Mouse (Mus musculus): ENCODE data around the gene Ppt2. TPM values are rescaled to one million over a fixed set of nuclear protein-coding genes. Genes with fewer than 3 reads are reported as not detected.
A peak's percentile ranks its signal among the peaks of the same experiment; 100 is the strongest.

Ppt2 gene
- total RNA-seq, 4 experiments from 2014 or later, result 59.2 to 70.5 (median 64.3) TPM

- DNase-seq, result peak; percentile 86
Measured at GRCm38 (mm10) chr17:34586796-34587422, 41.4 kb downstream of the Ppt2 start.

GRCm38 (mm10) chr17:34585877-34586771, 42.2 kb downstream of the Ppt2 start:
- DNase-seq, result no peak

- DNase-seq, result no peak
Measured at GRCm38 (mm10) chr17:34585121-34585520, 43.2 kb downstream of the Ppt2 start.

- no peak for DNase-seq
Measured at GRCm38 (mm10) chr17:34583819-34584218, 44.5 kb downstream of the Ppt2 start.

GRCm38 (mm10) chr17:34583397-34583796, 44.9 kb downstream of the Ppt2 start:
- no peak for DNase-seq

GRCm38 (mm10) chr17:34582528-34582927, 45.8 kb downstream of the Ppt2 start:
- no peak for DNase-seq

- no peak for DNase-seq
Measured at GRCm38 (mm10) chr17:34578070-34578469, 50.2 kb downstream of the Ppt2 start.

GRCm38 (mm10) chr17:34576577-34576976, 51.7 kb downstream of the Ppt2 start:
- DNase-seq, result no peak

GRCm38 (mm10) chr17:34572361-34572760, 55.9 kb downstream of the Ppt2 start:
- DNase-seq, result no peak

- DNase-seq, result no peak
Measured at GRCm38 (mm10) chr17:34571875-34572274, 56.4 kb downstream of the Ppt2 start.

GRCm38 (mm10) chr17:34569919-34570318, 58.4 kb downstream of the Ppt2 start:
- no peak for DNase-seq

GRCm38 (mm10) chr17:34568421-34568820, 59.9 kb downstream of the Ppt2 start:
- DNase-seq, result no peak

GRCm38 (mm10) chr17:34567311-34567710, 61.0 kb downstream of the Ppt2 start:
- DNase-seq, result no peak

Other genes starting within 250 kb of the Ppt2 start
- 1 to 10 TPM; 1.7 to 8.6 (median 5.6) TPM for gene BC051142, start 229.7 kb downstream of the Ppt2 start, total RNA-seq (2022)
- not detected for gene Btnl4, start 151.2 kb downstream of the Ppt2 start, total RNA-seq (2022)
- not detected for gene Btnl6, start 111.2 kb downstream of the Ppt2 start, total RNA-seq (2022)
- gene Notch4, start 64.2 kb downstream of the Ppt2 start, total RNA-seq (2022), result 10 to 100 TPM; 25.8 to 39.8 (median 36.6) TPM
- gene Gpsm3, start 38.7 kb downstream of the Ppt2 start, total RNA-seq (2022), result 1 to 10 TPM; 4.7 to 7.9 (median 6.4) TPM
- gene Pbx2, start 37.2 kb downstream of the Ppt2 start, total RNA-seq (2022), result 10 to 100 TPM; 30.8 to 55.5 (median 44.0) TPM
- gene Ager, start 30.6 kb downstream of the Ppt2 start, total RNA-seq (2022), result 1 to 10 TPM in 3 of 4 experiments, under 1 TPM in 1; 0.52 to 2.4 (median 1.4) TPM
- 100 to 1,000 TPM in 1 of 4 experiments, 10 to 100 TPM in 3; 72.6 to 101 (median 84.6) TPM for gene Rnf5, start 24.8 kb downstream of the Ppt2 start, total RNA-seq (2022)
- 100 to 1,000 TPM in 3 of 4 experiments, 10 to 100 TPM in 1; 84.6 to 108 (median 101) TPM for gene Agpat1, start 24.2 kb downstream of the Ppt2 start, total RNA-seq (2022)
- 1 to 10 TPM; 1.7 to 3.5 (median 1.9) TPM for gene Egfl8, start 12.5 kb downstream of the Ppt2 start, total RNA-seq (2022)
- gene Prrt1, start 1.0 kb upstream of the Ppt2 start, total RNA-seq (2022), result 10 to 100 TPM in 3 of 4 experiments, 1 to 10 TPM in 1; 7.0 to 36.3 (median 20.6) TPM
- gene Fkbpl, start 16.3 kb upstream of the Ppt2 start, total RNA-seq (2022), result 10 to 100 TPM; 13.0 to 15.5 (median 15.1) TPM
- 10 to 100 TPM; 47.1 to 56.6 (median 51.1) TPM for gene Atf6b, start 18.6 kb upstream of the Ppt2 start, total RNA-seq (2022)
- gene Tnxb, start 42.0 kb upstream of the Ppt2 start, total RNA-seq (2022), result 10 to 100 TPM; 27.6 to 54.1 (median 41.4) TPM
- 100 to 1,000 TPM; 116 to 180 (median 142) TPM for gene C4b, start 115.4 kb upstream of the Ppt2 start, total RNA-seq (2022)
- over 10,000 TPM in 2 of 4 experiments, 1,000 to 10,000 TPM in 2; 6,868 to 18,233 (median 12,184) TPM for gene Cyp21a1, start 176.1 kb upstream of the Ppt2 start, total RNA-seq (2022)
- 10 to 100 TPM; 43.2 to 75.9 (median 64.6) TPM for gene Stk19, start 208.4 kb upstream of the Ppt2 start, total RNA-seq (2022)
- 10 to 100 TPM; 48.2 to 76.5 (median 67.0) TPM for gene Dxo, start 208.5 kb upstream of the Ppt2 start, total RNA-seq (2022)
- 10 to 100 TPM; 67.2 to 85.0 (median 83.5) TPM for gene Skiv2l, start 221.7 kb upstream of the Ppt2 start, total RNA-seq (2022)
- 10 to 100 TPM; 41.7 to 59.8 (median 53.8) TPM for gene Nelfe, start 221.9 kb upstream of the Ppt2 start, total RNA-seq (2022)
- gene Cfb, start 234.0 kb upstream of the Ppt2 start, total RNA-seq (2022), result 10 to 100 TPM in 3 of 4 experiments, 1 to 10 TPM in 1; 9.5 to 29.5 (median 17.1) TPM